Mouse (Mus musculus) erythroblast, embryonic 14.5 days (primary cell): Measurements from ENCODE around the gene Axl.

Source experiments
- GATA1 ChIP-seq: IDR thresholded peaks from 2 replicates; pipeline ENCODE4 v1.6.1; 2012; ENCODE audit warnings: low read length, inconsistent platforms, mixed read lengths
- TAL1 ChIP-seq: IDR thresholded peaks from 3 replicates; pipeline ENCODE4 v1.6.1; 2012; ENCODE audit warnings: low read length, inconsistent platforms, mixed read lengths

GRCm38 (mm10) chr7:25831557-25832530 lies 43.3 kb upstream of the Axl start:
- TF ChIP-seq TAL1 (no peak), GATA1 (no peak)
